ENCODE assay signal across 18 mouse cellular contexts in the genomic region with DNA sequence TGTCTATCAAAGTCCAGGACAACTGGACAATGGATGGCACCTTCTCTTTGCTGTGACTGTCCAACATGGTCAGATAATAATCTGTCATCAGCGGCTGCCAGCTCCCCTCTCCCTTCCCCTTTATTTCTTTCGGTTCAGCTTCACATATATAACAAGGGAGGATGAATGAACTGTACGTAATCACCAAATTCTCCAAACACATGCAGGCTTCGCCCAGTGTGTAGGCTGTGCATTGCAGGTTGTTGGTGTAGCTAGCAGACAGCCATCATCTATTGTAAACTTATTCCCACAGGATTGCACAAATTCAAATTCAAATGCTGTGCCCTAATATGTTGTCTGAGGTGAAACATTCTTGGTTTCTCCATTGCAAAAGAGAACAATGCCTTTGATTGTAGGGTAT.
"Had no signal": no experiment of that assay in that cellular context is flagged by ENCODE, and none has a peak within 500 bp of the region (broad histone marks: within the 10 kb centered on the region; RNA-seq: fewer than 3 reads in every experiment).

No protein-coding gene starts in this region.

- ATAC-seq: liver, postnatal 0 days; lung, postnatal 0 days had no signal

- H3K4me2 ChIP-seq: liver, embryonic 11.5 days; liver, embryonic 13.5 days; liver, embryonic 15.5 days; lung, embryonic 15.5 days; neural tube, embryonic 12.5 days; stomach, embryonic 15.5 days had no signal

- H3K9me3 ChIP-seq: liver, embryonic 13.5 days; liver, embryonic 15.5 days; lung, embryonic 15.5 days; neural tube, embryonic 12.5 days; stomach, embryonic 15.5 days had no signal

- H3K27ac ChIP-seq: liver, embryonic 13.5 days; liver, embryonic 15.5 days; lung, embryonic 15.5 days; macrophage; neural tube, embryonic 12.5 days; stomach, embryonic 15.5 days; stomach, postnatal 0 days had no signal

- H3K9ac ChIP-seq: liver, embryonic 13.5 days; liver, embryonic 15.5 days; liver, postnatal 0 days; lung, embryonic 15.5 days; neural tube, embryonic 12.5 days; stomach, embryonic 15.5 days had no signal

- H3K36me3 ChIP-seq: liver, embryonic 13.5 days; liver, embryonic 15.5 days; lung, embryonic 15.5 days; neural tube, embryonic 12.5 days; stomach, embryonic 15.5 days had no signal

- DNase-seq: liver, embryonic 13.5 days; liver, postnatal 0 days; lung, adult 2 months; lung, postnatal 14 days; lung, postnatal 36 days; right cerebral cortex, postnatal 14 days; thymus, adult 2 months; thymus, postnatal 25 days; thymus, postnatal 4 days had no signal

- H3K4me3 ChIP-seq: liver, embryonic 13.5 days; liver, embryonic 15.5 days; lung, embryonic 15.5 days; megakaryocyte, embryonic 14.5 days; neural tube, embryonic 12.5 days; stomach, embryonic 15.5 days had no signal
